Mouse (Mus musculus) right cerebral cortex, postnatal 4 days (tissue): ENCODE measurements around the gene Cox5b.
"Not testable (repeated sequence)": the region's sequence is repeated elsewhere in the genome, so short reads cannot be mapped to it uniquely, and the experiment has no call there.

ENCODE experiments used
- DNase-seq: peaks from one replicate; pipeline ENCODE4 v3.0.0-alpha.2; 2022

Gene Cox5b

DNA sequence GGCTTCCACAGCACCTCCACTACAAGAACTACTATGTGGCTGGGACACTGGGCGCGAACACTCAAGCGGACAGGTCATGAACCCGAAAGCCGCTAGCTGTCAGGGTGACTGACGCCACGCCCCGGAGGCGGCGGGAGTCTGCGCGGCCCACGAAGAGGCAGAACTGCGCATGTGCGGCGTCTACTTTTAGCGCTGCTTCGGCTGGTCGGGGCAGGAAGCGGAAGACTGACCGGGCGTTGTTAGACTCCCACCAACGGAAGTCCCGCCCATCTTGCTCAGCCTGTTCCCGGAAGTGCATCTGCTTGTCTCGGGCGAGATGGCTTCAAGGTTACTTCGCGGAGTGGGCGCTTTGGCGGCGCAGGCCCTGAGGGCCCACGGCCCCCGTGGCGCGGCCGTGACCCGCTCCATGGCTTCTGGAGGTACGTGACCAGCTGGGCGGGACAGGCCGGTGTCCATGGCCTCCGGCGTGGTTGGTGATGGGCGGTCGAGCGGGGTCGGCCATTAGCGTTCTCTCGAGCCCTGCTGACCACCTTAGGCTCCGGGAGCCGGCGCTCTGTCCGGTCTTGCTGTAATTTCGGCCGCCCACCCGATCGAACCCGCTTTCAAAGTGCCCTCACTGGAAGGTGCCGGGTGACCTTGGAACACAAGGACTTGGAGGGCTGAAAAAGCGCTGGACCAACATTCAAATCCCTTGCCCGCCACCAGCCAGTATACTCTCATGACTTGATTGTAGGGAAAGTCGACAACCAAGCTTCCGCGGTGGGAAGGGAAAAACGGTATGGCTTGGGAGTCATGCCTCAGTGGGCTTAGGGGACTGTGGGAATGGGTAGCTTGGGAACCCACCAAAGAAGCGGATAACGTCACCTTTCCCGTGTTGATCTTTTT, at the start of gene Cox5b:
TSS of gene Cox5b (plus strand) at position 179 of the 885 bp plus-strand sequence.
- peak; percentile 96 for DNase-seq

- no peak for DNase-seq
Measured at GRCm38 (mm10) chr1:36643957-36644614, 47.2 kb upstream of the Cox5b start.

DNA sequence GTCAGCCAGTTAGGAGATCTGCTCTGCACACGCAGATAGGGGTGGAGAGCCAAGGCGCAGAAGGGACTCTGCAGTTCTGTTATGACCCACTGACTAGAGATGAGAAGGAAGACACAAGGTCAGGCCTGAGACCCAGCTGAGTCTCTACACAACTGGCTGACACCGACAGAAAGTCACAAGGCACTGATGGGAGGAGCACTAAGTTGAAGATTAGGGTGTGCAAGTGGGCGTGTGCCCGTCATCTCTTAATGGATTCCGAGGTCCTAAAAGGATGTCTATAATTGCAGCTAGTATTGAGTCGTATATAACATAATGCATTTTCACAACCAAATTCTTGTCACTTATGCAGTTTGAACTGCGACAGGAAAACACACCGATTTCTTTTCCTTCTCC, 46.6 kb upstream of the Cox5b start:
- no peak for DNase-seq

DNA sequence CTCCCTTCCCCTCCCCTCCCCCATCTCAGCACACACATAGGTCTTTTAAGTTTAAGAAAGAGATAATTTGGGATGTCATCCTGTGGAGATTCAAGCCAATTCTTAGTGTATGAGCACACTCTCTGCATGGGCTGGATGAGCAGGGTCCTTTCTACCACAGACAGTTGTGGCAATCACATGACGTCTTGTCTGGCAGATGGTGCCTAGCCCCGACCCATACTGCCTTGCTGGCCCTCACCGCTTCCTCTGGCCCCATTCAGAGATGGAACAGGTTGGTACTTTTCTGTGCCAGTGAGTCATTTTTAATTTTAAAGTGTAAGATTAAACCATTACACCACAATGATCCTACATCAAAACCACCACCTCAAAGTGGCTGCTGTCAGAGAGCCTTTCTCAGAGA, 45.0 kb upstream of the Cox5b start:
- no peak for DNase-seq

GRCm38 (mm10) chr1:36647631-36648030, 43.6 kb upstream of the Cox5b start:
- no peak for DNase-seq

- no peak for DNase-seq
Measured at GRCm38 (mm10) chr1:36655039-36655438, 36.2 kb upstream of the Cox5b start.

GRCm38 (mm10) chr1:36656233-36656632, 35.0 kb upstream of the Cox5b start:
- no peak for DNase-seq

DNA sequence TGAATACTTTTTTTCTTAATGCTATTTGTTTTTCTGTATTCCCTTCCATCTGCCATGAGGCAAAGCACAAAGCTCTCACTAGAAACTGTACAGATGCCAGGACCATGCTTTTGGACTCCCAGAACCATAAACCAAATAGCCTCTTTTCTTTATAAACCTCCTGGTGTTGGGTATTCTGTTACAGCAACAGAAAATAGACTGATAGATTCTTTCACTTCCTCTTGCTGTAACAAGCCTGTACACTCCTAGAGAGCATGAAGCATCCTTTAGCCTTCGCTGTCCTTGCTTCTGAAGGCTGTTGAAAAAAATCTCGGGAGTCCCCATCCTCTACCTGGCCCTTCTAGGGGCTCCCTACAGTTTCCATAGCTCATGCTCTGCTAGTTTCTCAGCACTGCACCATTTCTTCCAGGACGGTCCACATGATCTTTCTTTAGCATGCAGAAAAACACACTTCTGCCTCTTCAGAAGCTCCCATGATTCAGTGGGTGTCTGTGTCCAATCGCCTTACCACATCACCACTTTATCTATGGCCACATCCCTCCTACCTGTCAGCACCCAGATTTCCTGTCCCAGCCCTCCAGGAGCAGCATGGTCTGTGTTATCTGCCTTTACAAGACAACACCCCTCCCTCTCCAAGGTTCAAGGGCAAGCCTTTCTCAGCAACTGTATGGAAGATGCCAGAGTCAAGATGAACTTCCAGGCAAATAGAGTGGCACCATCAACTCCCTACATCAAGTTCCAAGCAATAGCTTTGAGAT, 33.4 kb upstream of the Cox5b start:
- no peak for DNase-seq

GRCm38 (mm10) chr1:36658621-36659399, 32.4 kb upstream of the Cox5b start:
- no peak for DNase-seq

GRCm38 (mm10) chr1:36664457-36664856, 26.8 kb upstream of the Cox5b start:
- DNase-seq = no peak

DNA sequence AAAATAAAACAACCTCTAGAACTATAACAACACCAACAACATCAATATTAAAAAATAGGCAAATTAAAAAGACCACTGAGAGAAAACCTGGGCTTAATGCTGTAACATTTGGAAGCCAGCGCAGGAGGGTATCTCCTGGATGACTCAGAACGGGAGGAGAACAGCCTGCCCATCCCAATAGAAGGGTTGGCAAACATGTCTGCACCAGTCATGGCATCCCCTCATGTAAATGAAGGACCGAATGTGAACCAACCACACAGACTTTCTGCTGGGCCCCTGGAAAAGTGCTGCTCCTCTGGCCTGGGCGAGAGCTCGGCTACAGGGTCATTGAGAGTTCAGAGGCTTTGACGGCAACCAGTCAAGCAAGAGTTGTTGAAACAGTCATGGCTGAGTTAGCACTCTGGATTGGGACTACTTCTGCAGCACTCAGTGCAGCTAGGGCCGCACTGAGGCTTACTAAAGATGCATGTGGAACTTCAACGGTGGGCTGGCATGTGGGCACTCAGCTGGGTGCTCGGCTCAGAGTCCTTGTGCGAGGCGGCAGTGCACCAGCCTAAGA, 26.0 kb upstream of the Cox5b start:
- DNase-seq = no peak

DNA sequence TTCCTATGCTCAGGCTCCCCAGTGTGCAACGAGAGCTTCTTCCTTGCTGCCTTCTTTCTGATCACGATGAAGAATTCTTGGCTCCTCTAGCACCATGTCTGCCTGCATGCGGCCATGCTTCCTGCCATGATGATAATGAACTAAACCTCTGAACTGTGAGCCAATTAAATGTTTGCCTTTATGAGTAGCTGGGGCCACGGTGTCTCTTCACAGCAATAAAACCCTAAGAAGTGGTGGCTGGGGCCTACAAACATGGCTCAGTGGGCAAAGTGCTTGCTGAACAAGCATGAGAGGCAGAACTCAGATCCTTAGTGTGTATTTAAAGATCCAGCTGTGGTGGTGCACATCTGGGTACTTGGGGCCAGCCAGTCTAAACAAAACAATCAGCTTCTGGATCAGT, 25.3 kb upstream of the Cox5b start:
- no peak for DNase-seq

DNA sequence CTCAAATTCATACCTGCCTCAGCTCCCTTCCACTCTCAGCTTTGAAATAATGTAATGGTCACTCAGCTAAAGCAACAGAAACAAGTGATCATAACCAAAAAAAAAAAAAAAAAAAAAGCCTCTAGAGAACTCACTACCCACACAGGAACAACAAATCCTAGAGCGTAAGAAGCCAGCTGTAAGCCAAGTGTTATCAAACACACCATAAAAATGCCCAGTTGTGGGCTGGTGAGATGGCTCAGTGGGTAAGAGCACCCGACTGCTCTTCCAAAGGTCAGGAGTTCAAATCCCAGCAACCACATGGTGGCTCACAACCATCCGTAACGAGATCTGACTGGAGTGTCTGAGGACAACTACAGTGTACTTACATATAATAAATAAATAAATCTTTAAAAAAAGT, 23.2 kb upstream of the Cox5b start:
- not testable (repeated sequence) for DNase-seq

- DNase-seq = no peak
Measured at GRCm38 (mm10) chr1:36670256-36670655, 21.0 kb upstream of the Cox5b start.

- no peak for DNase-seq
Measured at GRCm38 (mm10) chr1:36671260-36671659, 20.0 kb upstream of the Cox5b start.

GRCm38 (mm10) chr1:36672648-36673350, 18.4 kb upstream of the Cox5b start:
- no peak for DNase-seq

GRCm38 (mm10) chr1:36674936-36675335, 16.3 kb upstream of the Cox5b start:
- DNase-seq = no peak

DNA sequence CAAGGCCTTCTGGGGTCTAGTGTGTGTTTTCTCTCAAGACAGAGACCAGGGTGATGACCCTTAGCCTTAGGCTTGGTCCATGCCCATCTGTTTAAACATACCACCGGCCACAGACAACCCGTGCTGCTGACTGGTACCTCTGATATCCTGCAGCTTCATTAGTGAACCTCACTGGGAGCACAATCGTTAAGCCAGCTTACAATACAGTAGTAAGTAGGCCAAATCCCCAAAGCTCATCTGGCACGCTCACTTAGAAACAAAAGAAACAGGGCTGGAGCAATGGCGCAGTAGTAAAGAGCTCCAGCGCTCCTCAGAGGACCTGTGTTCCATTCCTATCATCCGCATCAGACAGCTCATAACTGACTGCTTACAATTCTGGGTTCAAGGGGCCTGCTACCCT, 10.4 kb upstream of the Cox5b start:
- DNase-seq = no peak

- DNase-seq = no peak
Measured at GRCm38 (mm10) chr1:36682620-36683355, 8.5 kb upstream of the Cox5b start, which contains the start of gene Fam178b. TSS of gene Fam178b (minus strand) at chr1:36683183.

- DNase-seq = peak; percentile 80
Measured at GRCm38 (mm10) chr1:36683810-36684467, 7.3 kb upstream of the Cox5b start.
